Mouse (Mus musculus) stomach, postnatal 0 days (tissue): ENCODE results near the gene Sf3b6.
"Not testable (repeated sequence)": the region's sequence is repeated elsewhere in the genome, so short reads cannot be mapped to it uniquely, and the experiment has no call there.

ENCODE experiments used
- CTCF ChIP-seq: IDR thresholded peaks from 2 replicates; pipeline ENCODE4 v1.5.1; 2016; ENCODE audit warnings: antibody characterized with exemption, low read depth, mild to moderate bottlenecking, moderate library complexity
- EP300 ChIP-seq: optimal IDR thresholded peaks from 2 replicates; pipeline ENCODE3; 2016; ENCODE audit warnings: antibody characterized with exemption

GRCm38 (mm10) chr12:4788128-4788527, 29.2 kb upstream of the Sf3b6 start:
- TF ChIP-seq CTCF, EP300: not testable (repeated sequence)
